Mouse (Mus musculus) gastrocnemius, adult 18-20 months (tissue): ENCODE data around the gene Adcy9. TPM values are rescaled to one million over a fixed set of nuclear protein-coding genes. Genes with fewer than 3 reads are reported as not detected.
"Not testable (repeated sequence)": the region's sequence is repeated elsewhere in the genome, so short reads cannot be mapped to it uniquely, and the experiment has no call there.

ENCODE experiments used
- DNase-seq: peaks from one replicate; pipeline ENCODE4 v3.0.0; 2021; ENCODE audit warnings: low spot score
- total RNA-seq, 2 experiments: library from RNA; stranded (reverse); gene quantifications; 2 replicates each; pipeline ENCODE4 v1.2.3; 2021

Gene Adcy9
- total RNA-seq, 2 experiments from 2014 or later: 33.7 to 36.2 TPM

DNA sequence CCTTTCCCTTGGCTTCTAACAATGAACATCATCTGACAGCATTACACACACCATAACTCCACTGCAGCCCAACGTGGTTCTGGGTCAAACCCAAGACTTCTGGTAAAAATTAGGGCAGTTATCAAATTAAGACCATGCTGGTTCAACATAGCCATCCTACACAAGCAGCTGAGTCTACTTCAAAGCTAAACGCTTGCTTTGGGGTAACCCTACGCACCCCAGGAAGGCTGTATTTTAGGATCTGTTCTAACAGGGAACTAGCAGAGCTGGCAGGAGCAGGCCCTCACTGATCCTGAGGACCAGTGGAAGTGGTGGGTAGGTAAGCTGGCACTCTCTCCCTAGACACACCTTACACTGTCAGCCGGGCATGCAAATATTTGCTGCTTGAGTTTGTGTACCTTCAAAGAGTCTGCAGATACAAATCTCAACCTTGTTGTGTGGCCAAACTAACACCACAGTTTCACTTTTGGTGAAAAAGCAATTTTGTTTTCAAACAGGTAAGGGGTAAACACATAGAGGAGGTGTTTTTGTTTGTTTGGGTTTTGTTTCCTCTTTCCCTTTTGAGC lies 36.7 kb downstream of the Adcy9 start:
- no peak for DNase-seq

GRCm38 (mm10) chr16:4382406-4382805 lies 37.9 kb downstream of the Adcy9 start:
- DNase-seq: no peak

GRCm38 (mm10) chr16:4381487-4381886 lies 38.8 kb downstream of the Adcy9 start:
- no peak for DNase-seq

GRCm38 (mm10) chr16:4378788-4379187 lies 41.5 kb downstream of the Adcy9 start:
- DNase-seq: no peak

DNA sequence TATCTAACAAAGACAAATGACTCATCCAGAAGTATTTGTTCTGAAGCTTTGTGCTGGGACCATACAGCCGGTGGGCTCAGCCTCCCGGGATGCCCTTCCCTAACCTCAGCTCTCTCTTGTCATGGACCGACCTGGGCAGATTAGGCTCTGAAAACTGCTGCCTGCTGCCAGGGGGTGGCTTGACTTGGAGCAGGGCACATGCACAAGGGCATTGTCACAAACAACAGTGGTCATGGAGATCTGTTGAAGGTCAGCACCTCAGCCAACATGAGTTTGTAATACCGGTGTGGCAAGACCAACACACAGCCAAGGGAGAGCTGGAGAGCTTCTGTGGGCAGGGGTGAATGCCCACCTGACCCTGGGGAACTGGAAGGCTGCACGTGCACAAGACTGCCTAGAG lies 42.7 kb downstream of the Adcy9 start:
- no peak for DNase-seq

GRCm38 (mm10) chr16:4374780-4375380 lies 45.4 kb downstream of the Adcy9 start:
- peak; percentile 60 for DNase-seq

DNA sequence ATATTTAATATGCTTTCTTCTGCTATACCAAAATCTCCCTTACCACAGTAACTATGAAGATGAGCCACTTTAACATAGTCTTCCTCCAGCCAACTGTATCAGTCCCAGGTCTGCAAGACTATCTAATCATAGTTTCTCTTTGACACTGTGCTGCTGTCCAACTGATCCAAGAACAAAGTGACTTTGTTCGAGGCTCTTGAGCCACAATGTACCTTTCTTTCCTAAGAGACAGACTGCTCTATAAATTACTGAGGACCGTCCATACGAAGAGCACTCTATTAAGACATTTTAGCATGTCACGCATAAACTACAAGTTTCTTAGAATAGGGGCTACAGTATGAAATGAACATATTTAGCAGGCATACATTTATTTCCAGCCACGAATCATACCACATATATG lies 46.0 kb downstream of the Adcy9 start:
- DNase-seq: no peak

DNA sequence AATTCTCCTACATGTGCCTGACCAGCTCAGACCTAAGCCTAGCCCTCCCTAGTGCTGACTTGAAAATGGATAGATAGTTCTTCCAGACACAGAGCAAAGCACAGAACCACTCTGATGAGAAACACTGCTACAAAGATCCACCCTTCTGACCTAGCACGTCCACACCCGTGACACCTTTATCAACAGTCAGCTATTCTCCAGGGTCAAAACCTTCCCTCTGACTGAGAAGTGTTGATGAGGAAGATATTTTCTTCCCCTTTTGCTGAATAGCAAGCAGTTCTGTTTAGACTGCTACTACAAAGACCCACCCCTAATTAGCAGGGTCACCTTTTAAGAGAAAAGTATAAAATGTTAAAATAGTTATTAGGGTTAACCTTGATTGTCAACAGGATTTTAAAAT lies 49.3 kb downstream of the Adcy9 start:
- no peak for DNase-seq

- DNase-seq: peak; percentile 82
Measured at GRCm38 (mm10) chr16:4370141-4370541, 50.2 kb downstream of the Adcy9 start.

GRCm38 (mm10) chr16:4367930-4368329 lies 52.4 kb downstream of the Adcy9 start:
- DNase-seq: no peak

DNA sequence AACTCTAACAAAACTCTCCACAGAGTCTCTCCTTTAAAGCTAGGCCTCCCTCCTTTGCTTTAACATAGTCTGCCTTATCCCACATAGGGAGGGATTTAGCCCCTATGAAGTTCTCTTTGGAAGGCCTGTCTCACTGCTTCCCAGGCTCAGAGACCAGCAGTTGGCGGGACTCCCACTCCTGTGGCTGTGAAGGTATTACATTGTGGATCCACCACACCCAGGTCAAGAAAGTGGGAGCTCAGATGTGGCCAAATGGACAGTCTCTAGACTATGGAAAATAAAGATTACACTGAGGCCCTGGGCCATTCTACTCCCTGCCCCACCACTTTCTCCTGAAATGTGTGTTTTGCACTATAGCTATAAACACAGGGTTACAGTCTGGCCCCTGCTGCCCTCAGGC lies 53.0 kb downstream of the Adcy9 start:
- no peak for DNase-seq

GRCm38 (mm10) chr16:4366671-4367070 lies 53.6 kb downstream of the Adcy9 start:
- DNase-seq: no peak

DNA sequence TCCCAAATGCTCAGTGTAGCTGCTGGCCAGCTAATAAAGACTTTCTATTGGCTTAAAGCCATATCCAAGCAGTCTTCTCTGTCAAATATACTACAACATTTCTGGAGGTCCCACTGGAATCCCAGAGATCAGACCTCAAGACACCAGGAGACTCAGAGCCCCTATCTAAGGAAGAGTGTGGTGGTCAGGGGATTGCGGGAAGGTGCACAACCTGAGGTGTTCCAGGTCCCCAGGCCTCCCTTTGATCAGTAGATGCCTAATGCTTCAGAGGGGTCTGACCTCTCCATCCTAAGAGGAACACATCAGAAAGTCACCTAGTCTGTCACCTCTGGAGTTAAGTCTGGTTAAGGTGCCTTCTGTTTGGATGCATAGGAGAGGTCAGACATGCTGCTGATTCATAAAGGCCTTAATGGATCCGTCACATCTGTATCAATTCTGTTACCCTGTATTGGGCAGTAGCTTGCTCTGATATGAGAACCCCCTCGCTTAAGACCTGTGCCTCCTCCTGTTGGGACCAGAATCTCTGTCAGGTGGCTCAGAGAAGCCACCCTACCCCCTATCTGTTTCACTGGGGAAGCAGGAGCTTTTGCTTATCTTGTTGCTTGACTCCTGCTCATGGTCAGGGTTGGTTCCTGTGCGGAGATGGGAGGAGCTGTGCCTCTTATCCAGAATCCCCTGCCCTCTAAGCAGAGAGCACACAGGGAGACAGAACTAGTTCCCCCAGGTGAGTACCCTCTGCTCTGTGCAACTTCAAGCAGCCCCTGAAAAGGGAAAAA lies 56.8 kb downstream of the Adcy9 start:
- DNase-seq: no peak

DNA sequence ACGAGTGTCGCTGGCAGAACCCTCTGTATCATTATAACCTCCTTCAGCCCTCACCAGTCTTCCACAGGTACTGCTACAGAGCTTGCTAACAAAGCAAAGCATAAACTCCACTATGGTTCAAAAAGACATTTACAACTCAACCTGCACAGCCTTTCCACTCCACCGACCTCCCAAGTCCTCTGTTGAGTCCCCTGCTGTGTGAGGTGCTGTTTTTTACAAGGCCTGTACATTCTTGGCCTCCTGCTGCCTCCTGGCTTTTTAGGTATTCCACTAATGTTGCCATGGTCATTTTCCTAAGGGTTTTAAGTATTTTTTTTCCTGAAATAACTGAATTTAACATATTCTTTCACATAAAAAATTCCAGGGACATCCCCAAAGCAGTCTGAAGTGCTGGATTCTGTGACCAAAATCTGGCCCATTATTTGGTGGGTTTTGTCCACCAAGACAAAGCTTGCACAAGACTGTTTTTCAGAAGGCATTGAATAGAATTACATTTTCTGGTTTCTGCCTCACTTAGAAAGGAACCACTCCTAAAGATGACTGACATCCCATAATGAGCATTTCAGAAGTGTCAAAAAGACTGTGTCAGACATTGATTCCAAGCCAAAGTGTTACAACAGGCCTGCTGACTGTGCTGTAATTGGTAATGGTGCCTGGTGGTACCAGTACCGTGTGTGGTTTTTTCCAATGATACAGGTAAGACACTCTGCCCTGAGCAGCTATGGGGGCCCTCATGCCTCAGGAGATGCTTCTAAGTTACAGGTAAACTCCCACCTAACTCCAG lies 64.8 kb downstream of the Adcy9 start:
- DNase-seq: no peak

- no peak for DNase-seq
Measured at GRCm38 (mm10) chr16:4342579-4342978, 77.7 kb downstream of the Adcy9 start.

DNA sequence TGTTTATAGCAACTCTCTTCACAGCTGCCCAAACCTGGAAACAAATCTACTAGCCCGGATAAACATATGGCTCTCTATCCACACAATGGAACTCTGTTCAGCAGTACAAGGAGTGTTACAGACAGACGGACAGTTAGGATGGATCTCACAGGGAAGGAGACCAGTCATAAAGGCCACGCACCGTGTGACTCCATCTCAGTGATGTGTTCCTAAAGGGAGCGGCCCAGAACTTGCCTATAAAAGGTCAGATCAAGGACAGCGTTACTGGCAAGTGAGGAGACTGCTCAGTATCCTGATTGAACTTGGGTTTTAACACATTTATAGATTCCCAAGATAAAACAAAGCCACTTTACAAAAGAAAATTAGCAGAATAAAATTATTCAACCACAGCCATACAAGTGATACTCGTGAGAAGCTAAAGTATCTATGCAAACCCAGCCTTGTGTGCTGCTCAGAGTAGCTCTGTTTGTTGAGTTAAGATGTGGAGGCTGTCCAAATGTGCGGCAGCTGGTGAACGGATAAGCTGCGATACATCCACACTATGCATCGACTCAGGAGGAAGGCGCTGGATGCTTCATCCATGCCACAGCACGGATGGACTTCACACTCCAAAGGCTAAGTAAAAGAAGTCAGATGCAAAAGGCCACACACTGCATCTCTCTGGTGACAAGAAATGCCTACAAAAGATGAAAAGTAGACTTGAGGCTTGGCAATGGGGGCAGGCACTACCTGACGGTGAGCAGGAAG lies 78.8 kb downstream of the Adcy9 start:
- no peak for DNase-seq

DNA sequence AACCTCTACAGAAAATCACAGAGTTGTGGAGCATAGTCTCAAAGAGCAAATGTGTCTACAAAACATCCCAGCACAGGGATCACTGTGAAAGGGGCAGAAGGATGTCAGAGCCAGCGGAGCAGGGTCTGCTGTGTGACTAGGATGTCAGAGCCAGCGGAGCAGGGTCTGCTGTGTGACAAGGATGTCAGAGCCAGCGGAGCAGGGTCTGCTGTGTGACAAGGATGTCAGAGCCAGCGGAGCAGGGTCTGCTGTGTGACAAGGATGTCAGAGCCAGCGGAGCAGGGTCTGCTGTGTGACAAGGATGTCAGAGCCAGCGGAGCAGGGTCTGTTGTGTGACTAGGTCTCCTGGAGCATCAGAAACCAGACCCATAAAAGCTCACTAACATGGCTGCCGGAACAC lies 81.1 kb downstream of the Adcy9 start:
- not testable (repeated sequence) for DNase-seq

GRCm38 (mm10) chr16:4337269-4337668 lies 83.0 kb downstream of the Adcy9 start:
- no peak for DNase-seq

DNA sequence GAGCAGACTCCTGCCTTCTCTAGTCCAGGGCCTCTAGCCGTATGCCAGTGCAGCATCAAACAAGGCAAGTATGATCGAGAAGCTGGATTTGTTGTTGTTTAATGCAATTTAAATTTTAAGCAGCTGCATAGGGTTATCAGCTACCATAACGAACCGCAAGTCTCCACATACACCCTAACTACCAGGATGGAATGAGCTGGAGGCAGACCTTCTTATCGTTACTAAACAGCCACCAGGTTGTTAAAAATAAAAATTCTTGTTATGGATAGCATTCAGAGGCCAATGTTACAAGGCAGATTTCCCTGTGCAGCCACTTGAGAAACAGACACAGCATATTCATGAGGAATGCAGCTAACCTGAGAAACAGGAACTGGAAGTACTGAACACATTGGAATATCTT lies 86.5 kb downstream of the Adcy9 start:
- DNase-seq: no peak

- DNase-seq: no peak
Measured at GRCm38 (mm10) chr16:4333371-4333770, 86.9 kb downstream of the Adcy9 start.

- DNase-seq: no peak
Measured at GRCm38 (mm10) chr16:4327081-4327480, 93.2 kb downstream of the Adcy9 start.
